Mouse (Mus musculus) heart, postnatal 0 days (tissue): ENCODE results near the gene Txndc17.

ENCODE experiments used
- CTCF ChIP-seq: IDR thresholded peaks from 2 replicates; pipeline ENCODE4 v1.5.1; 2016; ENCODE audit warnings: antibody characterized with exemption, control low read depth, low read depth
- EP300 ChIP-seq: IDR thresholded peaks from 2 replicates; pipeline ENCODE4 v1.6.1; 2016; ENCODE audit warnings: antibody characterized with exemption, low read depth

GRCm38 (mm10) chr11:72169871-72170270 lies 37.5 kb upstream of the Txndc17 start:
- no peak for TF ChIP-seq CTCF
- TF ChIP-seq EP300: no peak
